Mouse (Mus musculus) G1E (cell line): ENCODE results near the gene Wdr81.

Experiments used
- CTCF ChIP-seq: IDR thresholded peaks from 2 replicates; pipeline ENCODE4 v1.5.1; 2012; ENCODE audit warnings: low read depth, low read length, inconsistent platforms, mixed read lengths
- GATA1 ChIP-seq: IDR thresholded peaks from 2 replicates; pipeline ENCODE4 v1.6.1; 2012; ENCODE audit warnings: borderline replicate concordance, low read length, inconsistent platforms, mixed read lengths
- GATA2 ChIP-seq: IDR thresholded peaks from 2 replicates; pipeline ENCODE4 v1.6.1; 2012; ENCODE audit warnings: low read depth, low read length, inconsistent platforms, borderline replicate concordance
- POLR2AphosphoS5 ChIP-seq: IDR thresholded peaks from 2 replicates; pipeline ENCODE4 v1.6.1; 2012; ENCODE audit warnings: low read depth, low read length, inconsistent platforms; ENCODE audit not compliant: insufficient replicate concordance
- TAL1 ChIP-seq: conservative IDR thresholded peaks from 2 replicates; pipeline ENCODE4 v1.6.1; 2012; ENCODE audit warnings: low read depth, low read length, inconsistent platforms, mixed read lengths

- TF ChIP-seq CTCF (0 out of 2 replicates have a peak, but pooled peaks have one; percentile 21), GATA1 (no peak), TAL1 (no peak), GATA2 (no peak), POLR2AphosphoS5 (no peak)
Measured at GRCm38 (mm10) chr11:75434138-75434537, 20.4 kb downstream of the Wdr81 start.
